Mouse (Mus musculus): Measurements from ENCODE around the gene Rapgef5. TPM values are rescaled to one million over a fixed set of nuclear protein-coding genes. Genes with fewer than 3 reads are reported as not detected.

The Rapgef5 gene
- polyA plus RNA-seq, 1 experiment, result 0.04 TPM

DNA sequence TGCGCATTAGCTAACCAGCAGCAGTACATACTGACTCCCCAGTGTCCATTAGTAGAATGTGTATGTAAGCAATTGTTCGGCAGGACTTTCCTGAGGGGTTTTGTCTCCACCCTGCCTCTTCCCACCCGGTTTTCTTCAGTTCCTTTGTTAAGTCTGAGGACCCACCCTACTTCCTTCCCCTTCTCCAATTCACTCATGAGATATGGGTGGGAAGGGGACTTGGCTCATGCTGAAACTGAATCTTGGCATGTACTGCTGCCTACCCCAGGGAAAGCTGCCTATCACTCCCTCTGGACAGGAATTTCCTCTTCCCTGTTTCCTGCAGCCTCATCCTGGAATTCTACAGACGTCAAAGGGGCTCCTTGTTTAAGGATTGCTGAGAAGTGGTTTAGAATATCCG lies 147.4 kb downstream of the Rapgef5 start:
- Histone ChIP-seq H3K79me2 (ENCODE audit: control insufficient read depth, insufficient read depth) (no peaks in the 10 kb centered on the region), H3ac (ENCODE audit: control insufficient read depth, insufficient read length, low read depth) (no peak overlapping the region), H3K27me3 (ENCODE audit: control insufficient read depth, insufficient read depth, insufficient read length) (no peaks in the 10 kb centered on the region), H3K79me3 (ENCODE audit: low read depth) (no peaks in the 10 kb centered on the region), H3K36me3 (ENCODE audit: control insufficient read depth, insufficient read depth) (no peaks in the 10 kb centered on the region), H3K4me3 (ENCODE audit: insufficient read depth, poor library complexity, severe bottlenecking) (no peak overlapping the region)
- TF ChIP-seq MAX (IDR thresholded peaks at IDR 0.05) (no peak), USF1 (IDR thresholded peaks at IDR 0.05; ENCODE audit: low read depth) (no peak)

DNA sequence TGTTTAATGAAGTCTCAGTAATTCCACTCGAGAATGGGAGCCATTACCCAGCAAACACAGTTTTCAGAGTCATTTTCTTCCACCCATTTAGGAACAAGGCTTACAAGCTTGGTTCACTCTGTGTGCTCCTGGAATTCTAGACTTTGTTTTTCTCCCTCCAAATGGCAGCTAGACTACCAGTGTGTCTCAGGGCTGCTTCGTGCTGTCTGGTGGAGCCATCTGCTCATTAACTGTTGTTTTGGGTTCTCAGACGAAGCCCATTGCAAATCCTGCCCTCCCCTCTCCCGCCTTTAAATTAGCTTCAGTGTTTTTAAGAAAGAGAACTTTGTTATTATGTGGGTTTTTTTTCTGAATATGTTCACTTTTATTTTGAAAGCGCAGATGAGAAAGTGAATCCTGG lies 148.4 kb downstream of the Rapgef5 start:
- Histone ChIP-seq H3K79me2 (ENCODE audit: control insufficient read depth, insufficient read depth) (no peaks in the 10 kb centered on the region), H3K36me3 (ENCODE audit: control insufficient read depth, insufficient read depth) (no peaks in the 10 kb centered on the region), H3ac (ENCODE audit: control insufficient read depth, insufficient read length, low read depth) (no peak overlapping the region), H3K79me3 (ENCODE audit: low read depth) (no peaks in the 10 kb centered on the region), H3K27me3 (ENCODE audit: control insufficient read depth, insufficient read depth, insufficient read length) (no peaks in the 10 kb centered on the region), H3K4me3 (ENCODE audit: insufficient read depth, poor library complexity, severe bottlenecking) (no peak overlapping the region)
- TF ChIP-seq USF1 (IDR thresholded peaks at IDR 0.05; ENCODE audit: low read depth) (no peak), FOSL1 (IDR thresholded peaks at IDR 0.05; ENCODE audit: insufficient read depth, low read length, poor library complexity, severe bottlenecking) (no peak), CEBPB (IDR thresholded peaks at IDR 0.05; ENCODE audit: low read depth) (no peak), MYOD1 (IDR thresholded peaks at IDR 0.05; ENCODE audit: control insufficient read depth, insufficient read length, low read depth) (no peak), MAX (IDR thresholded peaks at IDR 0.05) (no peak), CTCF (IDR thresholded peaks at IDR 0.05; ENCODE audit: control insufficient read depth, insufficient read depth, insufficient read length) (no peak)

DNA sequence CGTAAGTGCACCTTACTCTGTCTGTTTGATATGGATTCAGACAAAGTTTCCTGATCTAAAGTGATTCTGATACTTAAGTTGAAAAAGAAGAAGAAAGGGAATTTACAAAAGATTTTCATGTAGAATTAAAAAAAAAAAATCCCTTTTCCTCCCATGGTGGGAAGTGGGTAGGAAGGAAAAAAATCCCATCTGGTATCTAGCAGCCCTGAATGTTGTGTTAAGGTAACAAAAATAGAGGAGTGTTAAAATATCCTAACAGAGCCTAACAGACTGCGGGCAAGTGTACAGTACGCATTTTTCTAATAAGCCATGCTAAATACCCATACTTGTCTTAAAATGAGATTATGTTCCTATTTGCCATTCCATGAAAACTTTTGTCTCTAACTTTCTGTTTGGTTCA lies 150.1 kb downstream of the Rapgef5 start:
- Histone ChIP-seq H3ac (ENCODE audit: control insufficient read depth, insufficient read length, low read depth) (no peak overlapping the region), H3K27me3 (ENCODE audit: control insufficient read depth, insufficient read depth, insufficient read length) (no peaks in the 10 kb centered on the region), H3K36me3 (ENCODE audit: control insufficient read depth, insufficient read depth) (no peaks in the 10 kb centered on the region), H3K79me2 (ENCODE audit: control insufficient read depth, insufficient read depth) (no peaks in the 10 kb centered on the region), H3K4me3 (ENCODE audit: insufficient read depth, poor library complexity, severe bottlenecking) (no peak overlapping the region), H3K79me3 (ENCODE audit: low read depth) (no peaks in the 10 kb centered on the region)
- TF ChIP-seq CEBPB (IDR thresholded peaks at IDR 0.05; ENCODE audit: low read depth), result no peak
- no peak for TF ChIP-seq USF1 (IDR thresholded peaks at IDR 0.05; ENCODE audit: low read depth)
- TF ChIP-seq CTCF (IDR thresholded peaks at IDR 0.05; ENCODE audit: control insufficient read depth, insufficient read depth, insufficient read length), result no peak
- TF ChIP-seq MAX (IDR thresholded peaks at IDR 0.05), result no peak
- no peak for TF ChIP-seq FOSL1 (IDR thresholded peaks at IDR 0.05; ENCODE audit: insufficient read depth, low read length, poor library complexity, severe bottlenecking)
- TF ChIP-seq MYOG (IDR thresholded peaks at IDR 0.05; ENCODE audit: control insufficient read depth, extremely low read depth, insufficient read length), result no peak
- no peak for TF ChIP-seq MYOD1 (IDR thresholded peaks at IDR 0.05; ENCODE audit: control insufficient read depth, insufficient read length, low read depth)

DNA sequence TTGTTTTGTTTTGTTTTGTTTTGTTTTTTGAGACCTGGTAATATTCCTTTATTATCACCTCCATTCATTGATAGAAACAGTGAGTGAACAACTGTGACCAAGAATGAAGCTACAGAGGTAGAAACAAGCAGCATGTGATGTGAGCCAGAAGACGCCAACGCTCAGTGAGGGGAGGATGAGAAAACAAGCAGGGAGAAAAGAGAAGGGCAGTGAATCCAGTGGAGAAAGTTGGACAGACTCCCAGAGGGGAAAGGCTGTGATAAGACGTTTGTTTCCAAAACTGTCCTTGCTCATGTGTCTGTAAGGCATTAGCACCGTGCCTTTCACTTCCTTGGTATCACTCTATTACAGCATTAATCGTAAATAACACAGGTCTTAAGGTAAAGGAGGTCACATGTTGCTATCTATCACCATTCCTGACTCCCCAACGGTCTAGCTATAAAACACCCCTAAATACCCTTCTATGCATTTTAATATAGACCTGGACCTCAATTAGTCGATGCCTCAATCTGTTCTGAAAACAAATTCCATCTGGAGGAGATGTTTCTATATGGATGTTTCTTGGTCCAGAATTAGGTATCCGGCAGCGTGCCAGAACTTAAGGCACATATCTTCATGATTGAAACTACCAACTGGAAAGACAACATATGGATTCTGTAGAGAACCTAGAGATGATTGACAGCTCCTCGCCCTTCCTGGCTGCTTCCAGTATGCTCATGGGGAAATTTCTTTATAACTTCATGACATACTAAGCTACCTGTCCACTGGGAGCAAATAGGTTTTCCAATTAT lies 153.5 kb downstream of the Rapgef5 start:
- Histone ChIP-seq H3K27me3 (ENCODE audit: control insufficient read depth, insufficient read depth, insufficient read length) (no peaks in the 10 kb centered on the region), H3K79me2 (ENCODE audit: control insufficient read depth, insufficient read depth) (no peaks in the 10 kb centered on the region), H3K4me3 (ENCODE audit: insufficient read depth, poor library complexity, severe bottlenecking) (no peak overlapping the region), H3ac (ENCODE audit: control insufficient read depth, insufficient read length, low read depth) (no peak overlapping the region), H3K36me3 (ENCODE audit: control insufficient read depth, insufficient read depth) (no peaks in the 10 kb centered on the region), H3K79me3 (ENCODE audit: low read depth) (no peaks in the 10 kb centered on the region)
- TF ChIP-seq CTCF (IDR thresholded peaks at IDR 0.05; ENCODE audit: control insufficient read depth, insufficient read depth, insufficient read length) (no peak), FOSL1 (IDR thresholded peaks at IDR 0.05; ENCODE audit: insufficient read depth, low read length, poor library complexity, severe bottlenecking) (no peak), MAX (IDR thresholded peaks at IDR 0.05) (no peak), MYOG (IDR thresholded peaks at IDR 0.05; ENCODE audit: control insufficient read depth, extremely low read depth, insufficient read length) (no peak), MYOD1 (IDR thresholded peaks at IDR 0.05; ENCODE audit: control insufficient read depth, insufficient read length, low read depth) (no peak), CEBPB (IDR thresholded peaks at IDR 0.05; ENCODE audit: low read depth) (no peak), USF1 (IDR thresholded peaks at IDR 0.05; ENCODE audit: low read depth) (no peak)

DNA sequence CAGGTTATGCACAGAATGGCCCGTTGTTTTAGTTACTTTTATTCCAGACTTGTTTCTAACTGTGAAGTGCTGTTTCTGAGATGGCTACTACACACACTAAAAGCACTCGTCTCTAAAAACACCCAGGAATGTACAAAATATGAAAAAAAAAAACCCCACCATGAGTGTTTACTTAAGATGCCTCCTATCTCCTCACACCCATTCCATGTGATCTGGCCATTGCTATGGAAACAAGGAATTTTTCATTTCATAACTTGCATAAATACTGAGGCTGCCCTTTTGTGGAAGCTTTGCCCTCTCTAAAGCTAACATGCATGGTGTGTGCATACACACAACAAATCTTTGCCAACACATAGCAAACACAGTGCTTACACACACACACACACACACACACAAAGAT lies 156.9 kb downstream of the Rapgef5 start:
- Histone ChIP-seq H3K79me2 (ENCODE audit: control insufficient read depth, insufficient read depth) (no peaks in the 10 kb centered on the region), H3K27me3 (ENCODE audit: control insufficient read depth, insufficient read depth, insufficient read length) (no peaks in the 10 kb centered on the region), H3K36me3 (ENCODE audit: control insufficient read depth, insufficient read depth) (no peaks in the 10 kb centered on the region), H3ac (ENCODE audit: control insufficient read depth, insufficient read length, low read depth) (no peak overlapping the region), H3K79me3 (ENCODE audit: low read depth) (no peaks in the 10 kb centered on the region), H3K4me3 (ENCODE audit: insufficient read depth, poor library complexity, severe bottlenecking) (no peak overlapping the region)
- TF ChIP-seq USF1 (IDR thresholded peaks at IDR 0.05; ENCODE audit: low read depth) (no peak), CTCF (IDR thresholded peaks at IDR 0.05; ENCODE audit: control insufficient read depth, insufficient read depth, insufficient read length) (no peak), MYOD1 (IDR thresholded peaks at IDR 0.05; ENCODE audit: control insufficient read depth, insufficient read length, low read depth) (no peak), FOSL1 (IDR thresholded peaks at IDR 0.05; ENCODE audit: insufficient read depth, low read length, poor library complexity, severe bottlenecking) (no peak), MAX (IDR thresholded peaks at IDR 0.05) (no peak), CEBPB (IDR thresholded peaks at IDR 0.05; ENCODE audit: low read depth) (no peak), MYOG (IDR thresholded peaks at IDR 0.05; ENCODE audit: control insufficient read depth, extremely low read depth, insufficient read length) (no peak)

DNA sequence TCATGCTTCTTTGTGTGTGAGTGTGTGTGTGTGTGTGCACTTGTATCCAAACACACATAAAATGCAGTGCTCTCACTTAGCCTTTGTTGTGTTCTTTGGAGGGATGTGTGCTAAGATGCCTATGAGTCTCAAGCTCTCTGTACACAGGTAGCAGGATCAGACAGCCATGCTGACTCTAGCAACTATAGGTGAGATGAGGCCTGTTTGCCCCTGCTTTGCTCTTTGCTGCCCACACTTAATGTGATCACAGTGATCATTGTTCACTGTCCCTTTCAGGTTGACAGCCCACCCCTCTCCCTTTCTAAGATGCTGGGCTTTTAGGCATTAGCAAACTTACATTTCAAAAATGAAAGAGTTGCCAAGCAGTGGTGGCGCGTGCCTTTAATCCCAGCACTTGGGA lies 158.2 kb downstream of the Rapgef5 start:
- Histone ChIP-seq H3K79me2 (ENCODE audit: control insufficient read depth, insufficient read depth) (no peaks in the 10 kb centered on the region), H3K36me3 (ENCODE audit: control insufficient read depth, insufficient read depth) (no peaks in the 10 kb centered on the region), H3K4me3 (ENCODE audit: insufficient read depth, poor library complexity, severe bottlenecking) (no peak overlapping the region), H3K27me3 (ENCODE audit: control insufficient read depth, insufficient read depth, insufficient read length) (no peaks in the 10 kb centered on the region), H3ac (ENCODE audit: control insufficient read depth, insufficient read length, low read depth) (no peak overlapping the region), H3K79me3 (ENCODE audit: low read depth) (no peaks in the 10 kb centered on the region)
- TF ChIP-seq USF1 (IDR thresholded peaks at IDR 0.05; ENCODE audit: low read depth), result no peak
